In the genomic region with DNA sequence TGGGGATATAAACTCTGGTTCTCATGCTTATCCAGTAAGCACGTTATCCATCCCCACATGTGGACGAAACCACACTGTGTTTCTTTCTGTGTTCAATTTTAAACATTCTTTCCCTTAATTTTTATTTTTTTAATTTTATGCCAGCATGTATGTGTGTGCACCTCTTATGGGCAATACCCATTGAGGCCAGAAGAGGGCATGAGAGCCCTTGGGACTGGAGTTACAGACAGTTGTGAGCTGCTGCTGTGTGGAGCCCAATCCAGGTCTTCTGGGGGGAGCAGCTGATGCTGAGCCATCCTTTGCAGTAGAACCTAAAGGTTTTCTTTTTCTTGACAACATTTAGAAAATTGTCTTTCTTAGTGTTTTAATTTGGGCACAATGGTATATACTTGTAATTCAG, we compare ENCODE assay signal across 11 mouse cellular contexts. TPM values are rescaled to one million over a fixed set of nuclear protein-coding genes. Genes with fewer than 3 reads are reported as not detected.
DNase-seq lines count a peak whose midpoint lies in the region; ATAC-seq and TF ChIP-seq lines count a peak whose summit lies in the region.
"Had no signal": no experiment of that assay in that cellular context is flagged by ENCODE, and none has a peak within 500 bp of the region (broad histone marks: within the 10 kb centered on the region; RNA-seq: fewer than 3 reads in every experiment).

No protein-coding gene starts in this region.

- WGBS in liver, adult 2 months, result 89% methylated on average over 2 of the region's 2 CpGs
- WGBS in liver, embryonic 12.5 days (ENCODE audit: insufficient replicate concordance), result 48% methylated on average over 2 of the region's 2 CpGs

- no peak overlapping the region for H3K27ac ChIP-seq in liver, adult 2 months (replicated peaks; ENCODE audit: insufficient read depth, low read depth, low read length)
- no peak overlapping the region for H3K27ac ChIP-seq in liver, embryonic 12.5 days
- H3K27ac ChIP-seq: midbrain, embryonic 12.5 days; stomach, embryonic 15.5 days had no signal

- TF ChIP-seq CTCF in liver, adult 2 months (IDR thresholded peaks at IDR 0.05; ENCODE audit: low read depth, low read length), result peak; percentile 67

- no peaks in the 10 kb centered on the region for H3K4me1 ChIP-seq in liver, adult 2 months (ENCODE audit: control insufficient read depth, insufficient read depth, low read length)
- H3K4me1 ChIP-seq in liver, embryonic 12.5 days, result peaks cover 33% of the 10 kb centered on the region
- H3K4me1 ChIP-seq: midbrain, embryonic 12.5 days had no signal

- TF ChIP-seq POLR2A in liver, adult 2 months (IDR thresholded peaks at IDR 0.05; ENCODE audit: extremely low read depth, insufficient read depth, low read length), result no peak

- H3K36me3 ChIP-seq in liver, adult 2 months (ENCODE audit: control insufficient read depth, insufficient read depth, low read length), result no peaks in the 10 kb centered on the region
- H3K36me3 ChIP-seq in liver, embryonic 12.5 days, result 0 out of 2 replicates have a peak, but pooled peaks cover 4% of the 10 kb centered on the region

- H3K9me3 ChIP-seq in liver, embryonic 12.5 days (replicated peaks), result no peaks in the 10 kb centered on the region
- H3K9me3 ChIP-seq: midbrain, embryonic 12.5 days; stomach, embryonic 15.5 days had no signal

- no peak overlapping the region for H3K9ac ChIP-seq in liver, adult 2 months (ENCODE audit: low read depth, low read length)
- H3K9ac ChIP-seq in liver, embryonic 12.5 days, result no peak overlapping the region
- H3K9ac ChIP-seq: midbrain, embryonic 12.5 days; stomach, embryonic 15.5 days had no signal

- no peaks in the 10 kb centered on the region for H3K27me3 ChIP-seq in liver, adult 2 months (ENCODE audit: control insufficient read depth, insufficient read depth, low read length)
- H3K27me3 ChIP-seq in liver, embryonic 12.5 days (replicated peaks), result no peaks in the 10 kb centered on the region
- H3K27me3 ChIP-seq: midbrain, embryonic 12.5 days; stomach, embryonic 15.5 days had no signal

- H3K4me2 ChIP-seq in liver, embryonic 12.5 days, result no peak overlapping the region
- H3K4me2 ChIP-seq: midbrain, embryonic 12.5 days; stomach, embryonic 15.5 days had no signal

- no peaks in the 10 kb centered on the region for H3K79me2 ChIP-seq in liver, adult 2 months (ENCODE audit: control insufficient read depth, insufficient read depth, low read length)

- ATAC-seq in liver, embryonic 12.5 days, result no peak
- ATAC-seq: forebrain, embryonic 16.5 days had no signal

- DNase-seq in cerebellum, postnatal 14 days, result peak; percentile 59 to 69
- no peak for DNase-seq in cerebellum, adult 11 months
- DNase-seq in liver, adult 2 months (ENCODE audit: extremely low read depth, low read depth, low spot score), result peak; percentile 25
- peak; percentile 35 for DNase-seq in embryo, embryonic 9.5 days (ENCODE audit: extremely low spot score)
- DNase-seq in retina, postnatal 1 day, result peak; percentile 43
- DNase-seq in gastrocnemius, adult 8-10 months (ENCODE audit: low spot score in 2 of 2), result no peak
- DNase-seq in adrenal gland, postnatal 4 days (ENCODE audit: low spot score in 2 of 2), result no peak

- H3K4me3 ChIP-seq in liver, adult 2 months (ENCODE audit: insufficient read depth, low read depth, low read length), result no peak overlapping the region
- no peak overlapping the region for H3K4me3 ChIP-seq in liver, embryonic 12.5 days
- H3K4me3 ChIP-seq: midbrain, embryonic 12.5 days; stomach, embryonic 15.5 days had no signal

RNA-seq across cellular contexts. Expression of a gene that starts 52.8 kb away (rescaled TPM):
- 0.55 and 0.81 TPM in 2 replicates for total RNA-seq in liver, adult 2 months (2014; rRNA removed)
- 0.91 and 1.1 TPM in 2 replicates for polyA plus RNA-seq in liver, adult 2 months (2012; rRNA removed)
- polyA plus RNA-seq in liver, embryonic 12.5 days (2016; fragmentation: Nextera tagmentation; extraction: Ambion mirVana), result 2.8 and 3.2 TPM in 2 replicates
- 1 to 10 TPM; 5.2 to 7.6 (median 6.0) TPM for total RNA-seq in gastrocnemius, adult 8-10 months (2022)
- 10 to 100 TPM; 43.5 to 49.5 TPM for total RNA-seq in adrenal gland, postnatal 4 days (2021)

Comparison
In these comparisons a context has a peak if more than half of its experiments do, and no peak if none do; other contexts are left out.
1. DNase-seq: peak in cerebellum, postnatal 14 days (2 of 2), liver, adult 2 months (single experiment), embryo, embryonic 9.5 days (single experiment) and retina, postnatal 1 day (single experiment); none in cerebellum, adult 11 months (single experiment), gastrocnemius, adult 8-10 months (0 of 2) and adrenal gland, postnatal 4 days (0 of 2).
2. RNA of a gene that starts 52.8 kb away (total RNA-seq): 43.5 to 49.5 TPM in adrenal gland, postnatal 4 days; 5.2 to 7.6 TPM in gastrocnemius, adult 8-10 months and 0.55 to 0.81 TPM in liver, adult 2 months; every median in the first group is over 4 times any median in the second.